Mouse (Mus musculus): ENCODE data around the gene Zpbp2. TPM values are rescaled to one million over a fixed set of nuclear protein-coding genes. Genes with fewer than 3 reads are reported as not detected.

Zpbp2 gene
- 608 TPM for polyA plus RNA-seq (2014; fragmentation: Illumina TruSeq; extraction: RNeasy Lipid Tissue Mini Kit (QIAGEN cat#74804); ENCODE audit: low read depth, low replicate concordance)

GRCm38 (mm10) chr11:98550975-98551828 is at the start of gene Zpbp2:
Zpbp2 (plus strand) TSS chr11:98551097.

GRCm38 (mm10) chr11:98545711-98546231 is 5.1 kb upstream of the Zpbp2 start, which contains the start of gene Ikzf3:
Ikzf3 (minus strand) TSS chr11:98546031.

GRCm38 (mm10) chr11:98586892-98587563 is 36.1 kb downstream of the Zpbp2 start, which contains the start of gene Ormdl3:
Ormdl3 (minus strand) TSS chr11:98587368.

GRCm38 (mm10) chr11:98597991-98598390 is 47.1 kb downstream of the Zpbp2 start, which contains the start of gene Lrrc3c:
Lrrc3c (plus strand) TSS chr11:98598291.

Other genes starting within 250 kb of the Zpbp2 start
- not detected for gene Neurod2, start 221.4 kb upstream of the Zpbp2 start, polyA plus RNA-seq (2014; fragmentation: Illumina TruSeq; extraction: RNeasy Lipid Tissue Mini Kit (QIAGEN cat#74804); ENCODE audit: low read depth, low replicate concordance)
- gene Ppp1r1b, start 202.7 kb upstream of the Zpbp2 start, polyA plus RNA-seq (2014; fragmentation: Illumina TruSeq; extraction: RNeasy Lipid Tissue Mini Kit (QIAGEN cat#74804); ENCODE audit: low read depth, low replicate concordance): 0.18 TPM
- 0.36 TPM for gene Stard3, start 192.7 kb upstream of the Zpbp2 start, polyA plus RNA-seq (2014; fragmentation: Illumina TruSeq; extraction: RNeasy Lipid Tissue Mini Kit (QIAGEN cat#74804); ENCODE audit: low read depth, low replicate concordance)
- gene Tcap, start 167.3 kb upstream of the Zpbp2 start, polyA plus RNA-seq (2014; fragmentation: Illumina TruSeq; extraction: RNeasy Lipid Tissue Mini Kit (QIAGEN cat#74804); ENCODE audit: low read depth, low replicate concordance): not detected
- gene Pnmt, start 164.6 kb upstream of the Zpbp2 start, polyA plus RNA-seq (2014; fragmentation: Illumina TruSeq; extraction: RNeasy Lipid Tissue Mini Kit (QIAGEN cat#74804); ENCODE audit: low read depth, low replicate concordance): not detected
- 0.20 TPM for gene Pgap3, start 150.6 kb upstream of the Zpbp2 start, polyA plus RNA-seq (2014; fragmentation: Illumina TruSeq; extraction: RNeasy Lipid Tissue Mini Kit (QIAGEN cat#74804); ENCODE audit: low read depth, low replicate concordance)
- 0.07 TPM for gene Erbb2, start 138.6 kb upstream of the Zpbp2 start, polyA plus RNA-seq (2014; fragmentation: Illumina TruSeq; extraction: RNeasy Lipid Tissue Mini Kit (QIAGEN cat#74804); ENCODE audit: low read depth, low replicate concordance)
- 40.6 TPM for gene Mien1, start 112.1 kb upstream of the Zpbp2 start, polyA plus RNA-seq (2014; fragmentation: Illumina TruSeq; extraction: RNeasy Lipid Tissue Mini Kit (QIAGEN cat#74804); ENCODE audit: low read depth, low replicate concordance)
- gene Grb7, start 104.7 kb upstream of the Zpbp2 start, polyA plus RNA-seq (2014; fragmentation: Illumina TruSeq; extraction: RNeasy Lipid Tissue Mini Kit (QIAGEN cat#74804); ENCODE audit: low read depth, low replicate concordance): 0.24 TPM
- 0.18 TPM for gene Ikzf3, start 5.1 kb upstream of the Zpbp2 start, polyA plus RNA-seq (2014; fragmentation: Illumina TruSeq; extraction: RNeasy Lipid Tissue Mini Kit (QIAGEN cat#74804); ENCODE audit: low read depth, low replicate concordance)
- 10.1 TPM for gene Ormdl3, start 36.3 kb downstream of the Zpbp2 start, polyA plus RNA-seq (2014; fragmentation: Illumina TruSeq; extraction: RNeasy Lipid Tissue Mini Kit (QIAGEN cat#74804); ENCODE audit: low read depth, low replicate concordance)
- gene Lrrc3c, start 47.2 kb downstream of the Zpbp2 start, polyA plus RNA-seq (2014; fragmentation: Illumina TruSeq; extraction: RNeasy Lipid Tissue Mini Kit (QIAGEN cat#74804); ENCODE audit: low read depth, low replicate concordance): not detected
- 0.56 TPM for gene Gm12355, start 74.6 kb downstream of the Zpbp2 start, polyA plus RNA-seq (2014; fragmentation: Illumina TruSeq; extraction: RNeasy Lipid Tissue Mini Kit (QIAGEN cat#74804); ENCODE audit: low read depth, low replicate concordance)
- gene Gsdma3, start 75.3 kb downstream of the Zpbp2 start, polyA plus RNA-seq (2014; fragmentation: Illumina TruSeq; extraction: RNeasy Lipid Tissue Mini Kit (QIAGEN cat#74804); ENCODE audit: low read depth, low replicate concordance): not detected
- not detected for gene Gsdma2, start 95.7 kb downstream of the Zpbp2 start, polyA plus RNA-seq (2014; fragmentation: Illumina TruSeq; extraction: RNeasy Lipid Tissue Mini Kit (QIAGEN cat#74804); ENCODE audit: low read depth, low replicate concordance)
- 1.6 TPM for gene Gsdma, start 113.3 kb downstream of the Zpbp2 start, polyA plus RNA-seq (2014; fragmentation: Illumina TruSeq; extraction: RNeasy Lipid Tissue Mini Kit (QIAGEN cat#74804); ENCODE audit: low read depth, low replicate concordance)
- gene Psmd3, start 131.5 kb downstream of the Zpbp2 start, polyA plus RNA-seq (2014; fragmentation: Illumina TruSeq; extraction: RNeasy Lipid Tissue Mini Kit (QIAGEN cat#74804); ENCODE audit: low read depth, low replicate concordance): 11.0 TPM
- 0.20 TPM for gene Csf3, start 150.2 kb downstream of the Zpbp2 start, polyA plus RNA-seq (2014; fragmentation: Illumina TruSeq; extraction: RNeasy Lipid Tissue Mini Kit (QIAGEN cat#74804); ENCODE audit: low read depth, low replicate concordance)
- gene Med24, start 178.3 kb downstream of the Zpbp2 start, polyA plus RNA-seq (2014; fragmentation: Illumina TruSeq; extraction: RNeasy Lipid Tissue Mini Kit (QIAGEN cat#74804); ENCODE audit: low read depth, low replicate concordance): 28.3 TPM
- 2.9 TPM for gene Thra, start 189.5 kb downstream of the Zpbp2 start, polyA plus RNA-seq (2014; fragmentation: Illumina TruSeq; extraction: RNeasy Lipid Tissue Mini Kit (QIAGEN cat#74804); ENCODE audit: low read depth, low replicate concordance)
- gene Nr1d1, start 224.2 kb downstream of the Zpbp2 start, polyA plus RNA-seq (2014; fragmentation: Illumina TruSeq; extraction: RNeasy Lipid Tissue Mini Kit (QIAGEN cat#74804); ENCODE audit: low read depth, low replicate concordance): 0.81 TPM
- gene Msl1, start 244.4 kb downstream of the Zpbp2 start, polyA plus RNA-seq (2014; fragmentation: Illumina TruSeq; extraction: RNeasy Lipid Tissue Mini Kit (QIAGEN cat#74804); ENCODE audit: low read depth, low replicate concordance): 270 TPM